Mouse (Mus musculus) thymus, postnatal 4 days (tissue): Measurements from ENCODE around the gene Clasrp.
A peak's percentile ranks its signal among the peaks of the same experiment; 100 is the strongest.

Experiments used
- DNase-seq: peaks from one replicate; pipeline ENCODE4 v3.0.0; 2021

The Clasrp gene

GRCm38 (mm10) chr7:19561765-19562642 is 42.3 kb downstream of the Clasrp start:
- peak; percentile 97 for DNase-seq

GRCm38 (mm10) chr7:19561431-19561764 is 42.9 kb downstream of the Clasrp start:
- DNase-seq, result no peak

GRCm38 (mm10) chr7:19560491-19561260 is 43.6 kb downstream of the Clasrp start:
- no peak for DNase-seq

- peak; percentile 71 for DNase-seq
Measured at GRCm38 (mm10) chr7:19558965-19559364, 45.3 kb downstream of the Clasrp start.

- DNase-seq, result no peak
Measured at GRCm38 (mm10) chr7:19557982-19558900, 46.0 kb downstream of the Clasrp start.

GRCm38 (mm10) chr7:19557086-19557485 is 47.2 kb downstream of the Clasrp start:
- DNase-seq, result no peak

- DNase-seq, result no peak
Measured at GRCm38 (mm10) chr7:19554168-19554567, 50.1 kb downstream of the Clasrp start.

GRCm38 (mm10) chr7:19552443-19552842 is 51.8 kb downstream of the Clasrp start:
- DNase-seq, result no peak

- no peak for DNase-seq
Measured at GRCm38 (mm10) chr7:19551634-19552033, 52.7 kb downstream of the Clasrp start.

GRCm38 (mm10) chr7:19549394-19549793 is 54.9 kb downstream of the Clasrp start:
- DNase-seq, result no peak

- no peak for DNase-seq
Measured at GRCm38 (mm10) chr7:19547344-19547969, 56.8 kb downstream of the Clasrp start.

GRCm38 (mm10) chr7:19546007-19546406 is 58.3 kb downstream of the Clasrp start:
- no peak for DNase-seq

GRCm38 (mm10) chr7:19543584-19543983 is 60.7 kb downstream of the Clasrp start:
- DNase-seq, result peak; percentile 81

- peak; percentile 25 for DNase-seq
Measured at GRCm38 (mm10) chr7:19542155-19542691, 62.1 kb downstream of the Clasrp start.

- no peak for DNase-seq
Measured at GRCm38 (mm10) chr7:19541681-19542154, 62.6 kb downstream of the Clasrp start.

GRCm38 (mm10) chr7:19540771-19541566 is 63.3 kb downstream of the Clasrp start:
- no peak for DNase-seq

- no peak for DNase-seq
Measured at GRCm38 (mm10) chr7:19534676-19535075, 69.6 kb downstream of the Clasrp start.

- DNase-seq, result no peak
Measured at GRCm38 (mm10) chr7:19532240-19532639, 72.0 kb downstream of the Clasrp start.

- no peak for DNase-seq
Measured at GRCm38 (mm10) chr7:19531077-19531476, 73.2 kb downstream of the Clasrp start.
